Mouse (Mus musculus) stomach, postnatal 0 days (tissue): Measurements from ENCODE around the gene Slc22a18. TPM values are rescaled to one million over a fixed set of nuclear protein-coding genes. Genes with fewer than 3 reads are reported as not detected.

ENCODE experiments used
- ATAC-seq: fragments of 200-750 bp; cut with Nextera tagmentation; 2 replicates; pipeline ENCODE4 v1.8.0; 2017; ENCODE audit not compliant: low FRiP score, low TSS enrichment
- DNase-seq: peaks from one replicate; pipeline ENCODE4 v3.0.0-alpha.2; 2016; ENCODE audit warnings: low spot score
- H3K27ac ChIP-seq: fragments of 300-500 bp; sonication (generic); replicated peaks from 2 replicates; pipeline ENCODE4 v1.5.1; 2014; ENCODE audit warnings: mild to moderate bottlenecking, control low read depth
- H3K27me3 ChIP-seq: fragments of 300-500 bp; sonication (generic); 2 replicates; pipeline ENCODE4 v1.6.1; 2014; ENCODE audit warnings: low read length; ENCODE audit not compliant: control insufficient read depth, insufficient read depth
- H3K36me3 ChIP-seq: fragments of 300-500 bp; sonication (generic); 2 replicates; pipeline ENCODE4 v1.6.1; 2014; ENCODE audit warnings: low read length, mixed read lengths; ENCODE audit not compliant: control insufficient read depth, insufficient read depth
- H3K4me1 ChIP-seq: fragments of 300-500 bp; sonication (generic); replicated peaks from 2 replicates; pipeline ENCODE4 v1.6.1; 2014; ENCODE audit warnings: antibody characterized with exemption; ENCODE audit not compliant: control insufficient read depth, insufficient read depth
- H3K4me2 ChIP-seq: fragments of 300-500 bp; sonication (generic); replicated peaks from 2 replicates; pipeline ENCODE4 v1.6.1; 2014; ENCODE audit warnings: low read depth, mild to moderate bottlenecking, control low read depth, moderate library complexity
- H3K4me3 ChIP-seq: fragments of 300-500 bp; sonication (generic); 2 replicates; pipeline ENCODE4 v1.5.1; 2014; ENCODE audit warnings: low read depth, low read length, control low read depth
- H3K9ac ChIP-seq: fragments of 300-500 bp; sonication (generic); 2 replicates; pipeline ENCODE4 v1.6.1; 2014; ENCODE audit warnings: mild to moderate bottlenecking, low read length, control low read depth, mixed read lengths
- H3K9me3 ChIP-seq: fragments of 300-500 bp; sonication (generic); 2 replicates; pipeline ENCODE4 v1.6.1; 2016; ENCODE audit warnings: low read length; ENCODE audit not compliant: control insufficient read depth
- CTCF ChIP-seq: IDR thresholded peaks from 2 replicates; pipeline ENCODE4 v1.5.1; 2016; ENCODE audit warnings: antibody characterized with exemption, low read depth, mild to moderate bottlenecking, moderate library complexity
- EP300 ChIP-seq: optimal IDR thresholded peaks from 2 replicates; pipeline ENCODE3; 2016; ENCODE audit warnings: antibody characterized with exemption
- WGBS: fragments of 180-500 bp; shearing (Covaris S2); extraction: QIAGEN DNeasy Blood & Tissue Kit; methylation state at CpG from one replicate; pipeline ENCODE4 v1.1.7; 2014; 5-methylcytosine and 5-hydroxymethylcytosine counted together
- polyA plus RNA-seq: library from polyadenylated mRNA; unstranded; fragments of >200 nt; fragmentation: Nextera tagmentation; extraction: Ambion mirVana; gene quantifications from 2 replicates; pipeline ENCODE4 v1.2.1, GENCODE M21; 2015

Slc22a18 gene
- polyA plus RNA-seq, 1 experiment from 2014 or later: 27.0 TPM

- 18% methylated on average over 45 of the region's 53 CpGs for WGBS
- TF ChIP-seq EP300: no peak
- peak; percentile 40; the same call in 1 of the 2 replicates for TF ChIP-seq CTCF
- Histone ChIP-seq H3K27me3 (no peaks in the 10 kb centered on the region; the same call in 1 of the 2 replicates), H3K9me3 (no peaks in the 10 kb centered on the region), H3K4me2 (peak overlapping the region; percentile 51), H3K4me3 (peak overlapping the region; percentile 34), H3K9ac (peak overlapping the region; percentile 43), H3K4me1 (0 out of 2 replicates have a peak, but pooled peaks cover 6% of the 10 kb centered on the region), H3K27ac (no peak overlapping the region), H3K36me3 (no peaks in the 10 kb centered on the region)
- peak; percentile 43; the same call in 1 of the 2 replicates for ATAC-seq
- DNase-seq: peak; percentile 29
Measured at GRCm38 (mm10) chr7:143445651-143446460, 27.7 kb upstream of the Slc22a18 start.

DNA sequence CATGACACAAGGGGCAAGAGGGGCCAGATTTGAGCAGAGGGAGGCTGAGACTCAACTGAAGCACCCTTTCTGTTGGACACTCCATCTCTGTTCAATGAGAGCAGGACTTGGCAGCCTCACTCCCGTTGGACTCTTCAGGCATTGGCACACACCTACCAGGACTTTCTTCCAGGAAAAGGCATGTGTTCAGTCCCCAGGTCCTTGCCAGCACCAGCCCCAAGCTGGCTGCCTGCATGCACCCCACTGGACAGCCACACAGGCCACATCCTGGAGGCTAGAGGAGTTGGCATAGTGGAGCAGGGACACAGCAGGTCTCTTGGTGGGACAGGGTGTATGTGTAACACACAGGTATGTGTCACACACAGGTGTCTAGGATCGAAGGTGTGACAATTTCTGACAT is 26.4 kb upstream of the Slc22a18 start:
- Histone ChIP-seq H3K9me3 (no peaks in the 10 kb centered on the region), H3K36me3 (no peaks in the 10 kb centered on the region), H3K27ac (no peak overlapping the region), H3K27me3 (no peaks in the 10 kb centered on the region; the same call in 1 of the 2 replicates), H3K9ac (no peak overlapping the region), H3K4me1 (0 out of 2 replicates have a peak, but pooled peaks cover 6% of the 10 kb centered on the region), H3K4me3 (no peak overlapping the region), H3K4me2 (no peak overlapping the region)
- DNase-seq (no peak), ATAC-seq (no peak)
- TF ChIP-seq CTCF (no peak), EP300 (no peak)
- WGBS: 69% methylated on average over 2 of the region's 2 CpGs

DNA sequence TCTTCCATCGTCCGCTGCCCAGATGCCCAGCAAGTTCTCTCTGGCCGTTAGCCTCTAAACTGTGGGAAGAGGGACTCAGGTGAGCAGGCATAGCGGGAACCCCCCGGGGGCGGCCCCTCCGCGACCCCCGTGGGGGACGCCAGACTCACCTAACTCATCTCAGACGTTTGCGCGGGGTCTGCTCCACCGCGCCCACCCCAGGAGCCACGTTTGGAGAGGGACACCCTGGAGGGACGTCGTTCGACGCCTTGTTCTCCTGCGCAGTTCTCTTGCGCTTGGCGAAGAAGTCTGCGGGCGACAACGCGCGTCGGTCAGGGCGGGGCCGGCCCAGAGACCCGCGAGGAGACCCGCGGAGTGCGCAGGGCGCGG is 14.6 kb upstream of the Slc22a18 start:
- ATAC-seq: no peak
- H3K27ac ChIP-seq: peak overlapping the region; percentile 73
- H3K9me3 ChIP-seq: peaks cover 10% of the 10 kb centered on the region
- DNase-seq: no peak
- H3K36me3 ChIP-seq: no peaks in the 10 kb centered on the region
- peak overlapping the region; percentile 68 for H3K9ac ChIP-seq
- H3K27me3 ChIP-seq: no peaks in the 10 kb centered on the region
- peak overlapping the region; percentile 63 for H3K4me2 ChIP-seq
- no peak for TF ChIP-seq EP300
- TF ChIP-seq CTCF: no peak
- 24% methylated on average over 38 of the region's 38 CpGs for WGBS
- H3K4me1 ChIP-seq: no peaks in the 10 kb centered on the region
- peak overlapping the region; percentile 55 for H3K4me3 ChIP-seq

- peak; percentile 39 for ATAC-seq
- peak; percentile 71 for DNase-seq
- 23% methylated on average over 86 of the region's 100 CpGs for WGBS
Measured at GRCm38 (mm10) chr7:143459332-143460211, 14.0 kb upstream of the Slc22a18 start.

GRCm38 (mm10) chr7:143460217-143460834 is 13.2 kb upstream of the Slc22a18 start:
- Histone ChIP-seq H3K9me3 (peaks cover 10% of the 10 kb centered on the region), H3K27me3 (no peaks in the 10 kb centered on the region), H3K36me3 (no peaks in the 10 kb centered on the region), H3K27ac (peak overlapping the region; percentile 73), H3K4me2 (peak overlapping the region; percentile 63), H3K4me3 (peak overlapping the region; percentile 55), H3K4me1 (peaks cover 6% of the 10 kb centered on the region; the same call in 1 of the 2 replicates), H3K9ac (peak overlapping the region; percentile 68)
- 34% methylated on average over 48 of the region's 60 CpGs for WGBS
- no peak for DNase-seq
- ATAC-seq: no peak; the same call in 1 of the 2 replicates
- no peak for TF ChIP-seq EP300
- peak; percentile 6; the same call in 1 of the 2 replicates for TF ChIP-seq CTCF

More at GRCm38 (mm10) chr7:143459332-143460211, 14.0 kb upstream of the Slc22a18 start:
- Histone ChIP-seq H3K27me3 (no peaks in the 10 kb centered on the region), H3K9ac (peak overlapping the region; percentile 68), H3K4me3 (peak overlapping the region; percentile 55), H3K9me3 (peaks cover 10% of the 10 kb centered on the region), H3K4me1 (peaks cover under 1% of the 10 kb centered on the region; the same call in 1 of the 2 replicates), H3K36me3 (no peaks in the 10 kb centered on the region), H3K27ac (peak overlapping the region; percentile 73), H3K4me2 (peak overlapping the region; percentile 63)
- no peak for TF ChIP-seq CTCF
- TF ChIP-seq EP300: no peak
